Mouse (Mus musculus) megakaryocyte, embryonic 14.5 days (primary cell): ENCODE measurements at regions not wholly inside any gene's neighbourhood (a gene's known extent, or its start where the extent isn't known, plus 50 kb on each side); places are given as distances from the start of the nearest gene placed in this dataset.

Experiments used
- FLI1 ChIP-seq: IDR thresholded peaks from 2 replicates; pipeline ENCODE4 v1.6.1; 2012; ENCODE audit warnings: low read length, inconsistent platforms, mixed read lengths
- GATA1 ChIP-seq: IDR thresholded peaks from 3 replicates; pipeline ENCODE4 v1.6.1; 2012; ENCODE audit warnings: mixed read lengths, low read length, inconsistent platforms, borderline replicate concordance

GRCm38 (mm10) chr4:142756332-142756731 is 456.5 kb downstream of the Prdm2 start:
- TF ChIP-seq FLI1 = no peak
- no peak for TF ChIP-seq GATA1
